Mouse (Mus musculus): ENCODE measurements at regions not wholly inside any gene's neighbourhood (a gene's known extent, or its start where the extent isn't known, plus 50 kb on each side); places are given as distances from the start of the nearest gene placed in this dataset.
A peak's percentile ranks its signal among the peaks of the same experiment; 100 is the strongest.

- no peak for DNase-seq (ENCODE audit: low read depth, low spot score)
Measured at GRCm38 (mm10) chr12:10571643-10572377, 181.2 kb downstream of the Rdh14 start.

GRCm38 (mm10) chr12:10572378-10572650 lies 181.7 kb downstream of the Rdh14 start:
- no peak for DNase-seq (ENCODE audit: low read depth, low spot score)

- DNase-seq (ENCODE audit: low read depth, low spot score): no peak
Measured at GRCm38 (mm10) chr12:10573381-10573780, 182.8 kb downstream of the Rdh14 start.

DNA sequence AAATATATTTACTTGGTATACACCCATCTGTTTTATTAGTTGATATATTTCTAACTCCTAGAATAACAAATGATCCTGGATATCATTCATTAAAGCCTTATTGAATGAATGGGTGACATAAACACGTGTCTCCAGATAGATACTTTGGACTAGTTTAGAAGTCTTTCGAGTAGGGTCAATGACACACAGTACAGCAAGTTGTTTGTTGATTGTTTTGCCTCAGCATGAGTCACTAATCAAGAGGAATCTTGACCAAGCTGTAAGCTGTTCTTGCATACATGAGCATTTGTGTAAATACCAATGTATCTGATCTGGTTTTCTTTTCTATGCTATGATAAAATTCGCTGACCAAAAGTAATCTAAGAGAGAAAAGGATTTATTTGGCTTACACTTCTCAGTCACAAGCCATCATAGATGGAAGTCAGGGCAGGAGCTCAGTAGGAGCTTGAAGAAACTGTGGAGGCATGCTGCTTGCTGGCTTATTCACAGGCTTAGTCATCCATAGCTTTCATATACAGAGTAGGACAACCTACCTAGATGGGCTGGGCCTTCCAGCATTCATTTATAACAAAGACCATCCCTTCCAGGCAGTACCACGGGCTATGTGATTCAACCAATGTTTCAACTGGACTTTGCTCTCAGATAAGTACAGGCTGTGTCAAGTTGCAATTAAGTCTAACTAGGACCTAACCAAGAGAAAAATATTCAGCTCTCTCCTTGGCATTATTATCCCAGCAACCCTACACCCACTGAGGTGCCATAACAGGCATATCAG lies 192.5 kb downstream of the Rdh14 start:
- DNase-seq (ENCODE audit: low read depth, low spot score): no peak

GRCm38 (mm10) chr12:10584026-10584425 lies 193.5 kb downstream of the Rdh14 start:
- no peak for DNase-seq (ENCODE audit: low read depth, low spot score)

- DNase-seq (ENCODE audit: low read depth, low spot score): peak; percentile 63
Measured at GRCm38 (mm10) chr12:10589537-10589936, 199.0 kb downstream of the Rdh14 start.

DNA sequence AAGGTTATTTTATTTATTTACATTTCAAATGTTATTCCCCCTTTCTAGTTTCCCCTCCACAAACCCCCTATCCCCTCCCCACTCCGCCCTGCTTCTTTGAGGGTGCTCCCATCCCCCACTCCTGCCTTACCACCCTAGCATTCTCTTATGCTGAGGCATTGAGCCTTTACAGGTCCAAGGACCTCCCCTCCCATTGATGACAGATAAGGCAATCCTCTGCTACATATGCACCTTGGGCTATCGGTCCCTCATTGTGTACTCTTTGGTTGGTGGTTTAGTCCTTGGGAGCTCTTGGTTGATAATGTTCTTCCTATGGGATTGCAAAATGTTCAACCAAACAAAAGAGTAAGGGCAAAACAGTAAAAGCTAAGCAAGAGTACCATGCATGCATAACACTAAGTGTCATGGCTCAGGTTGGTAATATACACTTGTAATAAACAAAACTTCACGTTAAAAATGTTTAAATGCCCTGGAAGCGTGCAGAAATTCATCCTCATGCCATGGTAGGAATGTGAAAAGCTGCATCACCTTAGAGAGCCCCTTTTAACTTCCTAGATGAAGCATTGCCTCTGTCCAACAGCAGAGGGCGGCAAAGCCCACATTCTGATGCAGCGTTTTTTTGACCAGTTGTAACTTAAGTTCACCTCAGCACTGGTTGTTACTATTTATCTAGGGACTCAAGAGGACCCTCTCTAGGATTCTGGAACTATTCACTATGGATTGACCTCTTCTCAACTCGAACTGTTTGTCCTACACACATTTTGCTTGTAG lies 207.6 kb downstream of the Rdh14 start:
- peak; percentile 52 for DNase-seq (ENCODE audit: low read depth, low spot score)

DNA sequence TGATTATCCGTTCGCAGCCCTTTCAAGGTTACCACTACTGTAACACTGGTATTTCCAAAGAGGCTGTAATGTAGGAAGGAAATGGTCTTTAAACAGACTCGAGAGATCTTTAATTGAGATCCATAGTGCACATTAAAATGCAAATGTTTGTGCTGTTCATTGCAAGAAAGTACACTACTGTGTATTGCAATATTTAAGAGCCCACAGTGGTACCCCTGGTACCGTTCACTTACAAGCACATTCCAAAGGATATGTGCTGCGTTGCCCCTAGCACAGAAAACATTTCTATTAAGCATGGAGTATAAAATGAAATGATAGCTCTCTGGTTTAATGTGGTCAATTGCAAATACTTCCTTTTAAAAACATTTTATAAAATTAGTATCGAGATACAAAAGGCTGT lies 209.5 kb downstream of the Rdh14 start:
- no peak for DNase-seq (ENCODE audit: low read depth, low spot score)

DNA sequence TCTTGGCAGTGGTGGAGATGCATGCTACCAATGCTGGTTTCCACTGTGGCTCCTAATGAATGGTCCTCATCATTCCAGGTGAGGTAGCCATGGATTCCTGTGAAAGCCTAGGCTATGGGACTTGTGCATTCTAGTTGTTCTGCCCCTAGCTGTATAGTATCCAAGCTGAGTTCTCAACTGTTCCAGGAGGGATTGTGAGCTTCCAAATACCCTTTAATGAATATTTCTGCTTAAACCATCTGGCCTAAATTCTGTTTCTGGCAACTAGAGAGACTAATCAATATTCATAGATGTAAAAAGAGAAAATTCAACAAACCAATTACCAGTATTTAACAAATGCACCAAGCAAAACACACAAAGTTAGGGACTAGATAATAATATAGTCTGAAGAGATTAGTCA lies 227.7 kb downstream of the Rdh14 start:
- DNase-seq (ENCODE audit: low read depth, low spot score): no peak

DNA sequence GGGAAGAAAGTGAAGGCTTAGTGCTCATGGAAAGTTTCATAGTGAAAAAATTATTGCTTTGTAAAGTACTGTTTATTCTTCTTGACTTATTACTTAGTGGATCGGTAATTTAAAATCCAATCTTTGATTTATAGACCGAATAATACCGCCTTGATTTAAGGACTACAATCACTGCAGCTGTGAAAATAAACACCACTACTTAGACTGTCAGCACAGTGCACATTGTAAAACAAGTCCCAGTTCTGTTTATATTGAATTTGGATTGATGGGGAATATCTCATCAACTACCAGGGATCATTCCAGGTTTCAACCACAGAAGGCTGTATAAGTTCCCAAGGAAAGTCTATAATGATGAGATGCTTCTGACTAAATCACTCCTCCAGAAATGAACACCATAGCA lies 230.0 kb downstream of the Rdh14 start:
- DNase-seq (ENCODE audit: low read depth, low spot score): no peak

DNA sequence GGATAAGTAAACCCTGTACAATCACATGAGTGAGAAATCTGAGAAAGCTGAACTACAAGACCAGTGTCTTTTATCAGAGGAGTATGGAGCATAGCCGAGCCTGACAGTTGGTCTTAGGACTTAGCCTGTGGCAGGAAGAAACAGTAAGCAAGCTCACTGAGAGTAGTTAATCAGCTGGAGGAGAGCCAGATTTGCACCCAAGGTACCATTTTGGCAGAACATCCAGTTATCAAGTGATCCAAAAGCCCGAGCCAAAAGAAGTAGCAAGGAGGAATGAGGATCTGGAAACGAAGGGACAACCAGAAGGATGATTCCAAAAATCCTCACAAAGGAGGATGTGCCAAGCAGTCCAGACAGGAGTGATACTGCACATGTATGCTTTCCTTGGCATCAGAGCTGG lies 248.0 kb downstream of the Rdh14 start:
- DNase-seq (ENCODE audit: low read depth, low spot score): no peak

DNA sequence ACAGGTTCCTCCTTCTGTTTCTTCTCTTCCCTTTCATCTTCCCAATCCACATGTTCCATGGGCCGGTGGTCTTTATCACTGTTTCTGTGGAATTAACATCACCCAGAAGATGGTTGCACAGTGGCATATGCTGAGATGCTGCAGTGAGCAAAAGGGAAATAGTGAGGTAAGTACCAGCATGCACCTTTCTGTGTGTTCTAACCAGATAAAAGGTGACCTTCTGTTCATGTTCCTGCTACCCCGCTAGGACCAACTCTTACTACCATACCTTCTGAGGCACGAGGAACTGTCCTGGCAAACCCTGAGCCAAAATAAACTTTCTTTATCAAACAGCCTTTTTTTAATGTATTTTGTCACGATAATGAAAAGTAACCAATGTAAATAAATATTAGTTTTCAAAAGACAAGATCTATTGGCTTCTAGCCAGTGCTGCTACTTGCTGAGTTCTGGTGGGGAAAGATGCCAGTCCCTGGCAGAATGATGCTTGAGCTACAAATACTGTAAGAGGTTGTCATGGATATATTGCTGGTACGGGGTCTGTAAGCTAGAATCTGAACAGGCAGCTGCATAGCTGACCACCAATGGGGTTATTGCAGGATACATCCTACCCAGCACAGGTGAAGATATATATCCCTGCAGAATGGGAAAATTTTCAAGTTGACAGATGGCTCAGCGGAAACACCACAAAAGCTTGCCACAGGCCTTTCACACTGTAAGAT lies 264.1 kb downstream of the Rdh14 start:
- DNase-seq (ENCODE audit: low read depth, low spot score): no peak

DNA sequence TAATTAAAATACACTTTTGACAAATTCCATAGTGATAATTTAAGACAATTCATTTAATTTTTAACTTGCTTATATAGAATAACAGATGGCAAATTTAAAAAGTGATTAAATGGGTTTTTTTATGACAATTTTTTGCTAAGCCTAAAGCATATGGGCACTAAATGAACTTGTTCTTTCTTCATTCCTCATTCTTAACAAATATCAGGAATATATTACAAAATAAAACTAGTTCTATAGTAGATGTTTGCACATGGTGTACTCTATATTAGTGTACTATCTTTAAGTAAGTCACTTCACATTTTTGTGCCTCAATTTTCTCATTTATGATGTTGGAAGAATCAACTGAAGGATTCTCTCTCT lies 264.6 kb downstream of the Rdh14 start:
- no peak for DNase-seq (ENCODE audit: low read depth, low spot score)

GRCm38 (mm10) chr12:10658826-10659225 lies 268.3 kb downstream of the Rdh14 start:
- no peak for DNase-seq (ENCODE audit: low read depth, low spot score)

DNA sequence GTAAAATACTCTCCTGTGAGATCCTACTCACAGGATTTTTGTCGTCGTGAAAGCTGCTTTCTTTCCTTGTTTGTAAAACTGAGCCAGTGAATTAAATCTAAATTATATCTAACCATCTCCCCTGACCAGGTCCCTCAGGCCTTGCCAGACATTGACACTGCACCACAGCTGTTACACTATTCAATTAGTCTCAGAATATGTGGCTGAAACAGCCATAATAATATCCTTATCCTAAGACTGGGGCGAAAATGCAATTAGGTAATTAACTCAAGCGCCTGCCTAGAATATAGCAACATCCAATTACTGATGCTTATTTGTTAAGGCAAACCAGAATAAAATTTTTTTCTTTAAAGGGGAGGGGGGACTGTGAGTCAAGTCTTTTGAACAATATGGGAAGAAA lies 296.2 kb downstream of the Rdh14 start:
- no peak for DNase-seq (ENCODE audit: low read depth, low spot score)

Measured in embryo, embryonic 11.5 days (tissue).